Mouse (Mus musculus): ENCODE measurements around the gene Intu.

DNA sequence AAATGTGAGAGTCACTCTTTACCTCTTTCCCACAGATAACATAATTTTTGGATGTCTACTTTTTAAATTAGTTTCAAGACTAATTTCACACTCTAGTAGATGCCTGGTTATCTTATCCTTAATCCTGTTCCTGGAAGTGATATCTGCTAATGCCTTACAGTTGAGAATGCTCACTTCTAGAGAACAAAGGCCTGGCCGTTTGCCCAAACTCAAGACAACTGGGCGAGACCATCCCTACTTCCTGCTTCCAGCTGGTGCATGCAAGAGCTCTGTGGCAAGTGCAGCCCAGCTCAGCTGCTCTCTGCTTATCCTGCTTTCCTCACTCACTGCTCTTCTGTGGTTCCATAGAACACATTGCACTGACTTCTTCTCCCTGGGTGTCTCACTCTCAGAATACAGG, 163.4 kb downstream of the Intu start:
- TF ChIP-seq CTCF (IDR thresholded peaks at IDR 0.05; ENCODE audit: borderline replicate concordance, insufficient read depth, low read depth, low read length) (no peak), POLR2A (IDR thresholded peaks at IDR 0.05; ENCODE audit: borderline replicate concordance, insufficient read depth, low read length) (no peak)
